Mouse (Mus musculus): ENCODE data around the gene Hexim1. TPM values are rescaled to one million over a fixed set of nuclear protein-coding genes. Genes with fewer than 3 reads are reported as not detected.

The Hexim1 gene
- polyA plus RNA-seq, 2 experiments: 2.4 to 11.4 TPM

DNA sequence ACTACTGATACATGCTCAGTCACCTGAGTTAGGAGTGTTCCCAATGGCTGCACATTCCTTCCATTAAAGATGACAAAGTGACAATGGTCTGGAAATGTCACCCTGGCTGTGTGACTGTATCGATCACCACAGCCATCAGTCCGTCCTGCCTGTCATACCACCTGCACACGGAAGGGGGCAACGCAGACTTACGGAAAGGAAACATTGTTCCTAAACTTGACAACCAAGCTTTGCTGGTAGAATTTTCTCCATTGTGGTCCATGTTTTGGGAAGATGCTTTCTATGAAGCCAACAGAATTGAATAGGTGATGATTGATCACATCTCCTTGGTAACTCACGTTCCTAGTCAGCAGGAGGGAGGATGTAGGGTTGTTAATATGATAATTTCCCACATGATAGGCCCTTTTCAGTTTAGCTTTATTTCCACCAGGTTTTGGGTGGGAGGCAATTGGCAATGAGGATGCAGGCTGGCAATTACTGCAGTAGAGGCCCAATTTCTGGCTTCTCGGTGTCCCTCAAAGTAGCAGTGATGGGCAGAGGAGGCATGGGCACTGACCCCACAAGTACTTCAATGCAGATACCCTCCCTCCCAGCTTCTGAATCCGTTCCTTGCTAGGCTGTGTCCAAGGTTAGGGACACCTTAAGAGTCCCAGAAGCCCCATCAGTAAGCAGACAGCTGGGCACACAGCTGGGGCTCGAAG lies 52.8 kb downstream of the Hexim1 start:
- no peaks in the 10 kb centered on the region for H3K9me3 ChIP-seq (ENCODE audit: control insufficient read depth, low read length)
- TF ChIP-seq EP300 (IDR thresholded peaks at IDR 0.05; ENCODE audit: low read depth) (no peak), CTCF (IDR thresholded peaks at IDR 0.05; ENCODE audit: low read depth) (peak; percentile 92)
- DNase-seq (ENCODE audit: low read depth in 3 of 3, low spot score in 3 of 3) (peak in 1 of 3 experiments; percentile 40), ATAC-seq (ENCODE audit: insufficient read depth) (no peak)
- no peaks in the 10 kb centered on the region for H3K36me3 ChIP-seq (replicated peaks; ENCODE audit: control insufficient read depth, insufficient read depth, low read depth)
- no peak overlapping the region for H3K4me3 ChIP-seq (ENCODE audit: insufficient read depth in 1 of 2, low read depth in 2 of 2, low read length in 2 of 2)
- H3K27ac ChIP-seq: no peak overlapping the region
- H3K9ac ChIP-seq (replicated peaks): no peak overlapping the region
- WGBS (ENCODE audit: insufficient replicate concordance): 21% methylated on average over 9 of the region's 9 CpGs
- no peak overlapping the region for H3K4me2 ChIP-seq (ENCODE audit: low read depth)
- H3K27me3 ChIP-seq (ENCODE audit: control insufficient read depth, insufficient read depth, low read length): peaks cover 26% of the 10 kb centered on the region
- H3K4me1 ChIP-seq (replicated peaks; ENCODE audit: control insufficient read depth in 2 of 2, insufficient read depth in 2 of 2, low read length in 1 of 2): peaks cover 0 to 5% of the 10 kb centered on the region in 2 experiments; a peak in 2 of 4 replicates

Other genes with a start within 250 kb of the Hexim1 start
- 51.1 and 51.8 TPM in 2 replicates for gene Eftud2, start 235.2 kb upstream of the Hexim1 start, polyA plus RNA-seq (2012; rRNA removed)
- 88.8 and 116 TPM in 2 replicates for gene Eftud2, start 235.2 kb upstream of the Hexim1 start, polyA plus RNA-seq (2014; fragmentation: Nextera tagmentation; extraction: Ambion mirVana)
- gene Ccdc103, start 235.0 kb upstream of the Hexim1 start, polyA plus RNA-seq (2012; rRNA removed): 0.29 and 0.59 TPM in 2 replicates
- 0.75 and 1.1 TPM in 2 replicates for gene Ccdc103, start 235.0 kb upstream of the Hexim1 start, polyA plus RNA-seq (2014; fragmentation: Nextera tagmentation; extraction: Ambion mirVana)
- not detected in 2 replicates for gene Fam187a, start 231.1 kb upstream of the Hexim1 start, polyA plus RNA-seq (2012; rRNA removed)
- gene Fam187a, start 231.1 kb upstream of the Hexim1 start, polyA plus RNA-seq (2014; fragmentation: Nextera tagmentation; extraction: Ambion mirVana): 0.06 TPM in 1 of 2 replicates, not detected in the other
- 8.2 and 12.6 TPM in 2 replicates for gene Gfap, start 215.3 kb upstream of the Hexim1 start, polyA plus RNA-seq (2012; rRNA removed)
- 9.3 and 10.2 TPM in 2 replicates for gene Gfap, start 215.3 kb upstream of the Hexim1 start, polyA plus RNA-seq (2014; fragmentation: Nextera tagmentation; extraction: Ambion mirVana)
- 19.7 and 21.9 TPM in 2 replicates for gene Kif18b, start 191.1 kb upstream of the Hexim1 start, polyA plus RNA-seq (2012; rRNA removed)
- gene Kif18b, start 191.1 kb upstream of the Hexim1 start, polyA plus RNA-seq (2014; fragmentation: Nextera tagmentation; extraction: Ambion mirVana): 6.3 TPM in 2 replicates
- 0.17 and 0.21 TPM in 2 replicates for gene C1ql1, start 169.5 kb upstream of the Hexim1 start, polyA plus RNA-seq (2012; rRNA removed)
- 0.15 TPM in 1 of 2 replicates, not detected in the other for gene C1ql1, start 169.5 kb upstream of the Hexim1 start, polyA plus RNA-seq (2014; fragmentation: Nextera tagmentation; extraction: Ambion mirVana)
- gene Nmt1, start 88.0 kb upstream of the Hexim1 start, polyA plus RNA-seq (2012; rRNA removed): 18.4 and 22.3 TPM in 2 replicates
- 44.3 and 51.2 TPM in 2 replicates for gene Nmt1, start 88.0 kb upstream of the Hexim1 start, polyA plus RNA-seq (2014; fragmentation: Nextera tagmentation; extraction: Ambion mirVana)
- gene Dcakd, start 87.9 kb upstream of the Hexim1 start, polyA plus RNA-seq (2012; rRNA removed): 25.1 and 27.8 TPM in 2 replicates
- 25.7 and 30.6 TPM in 2 replicates for gene Dcakd, start 87.9 kb upstream of the Hexim1 start, polyA plus RNA-seq (2014; fragmentation: Nextera tagmentation; extraction: Ambion mirVana)
- 0.31 and 0.36 TPM in 2 replicates for gene Plcd3, start 14.6 kb upstream of the Hexim1 start, polyA plus RNA-seq (2012; rRNA removed)
- 0.06 and 0.29 TPM in 2 replicates for gene Plcd3, start 14.6 kb upstream of the Hexim1 start, polyA plus RNA-seq (2014; fragmentation: Nextera tagmentation; extraction: Ambion mirVana)
- 22.2 and 27.3 TPM in 2 replicates for gene Acbd4, start 14.5 kb upstream of the Hexim1 start, polyA plus RNA-seq (2012; rRNA removed)
- 49.7 and 63.2 TPM in 2 replicates for gene Acbd4, start 14.5 kb upstream of the Hexim1 start, polyA plus RNA-seq (2014; fragmentation: Nextera tagmentation; extraction: Ambion mirVana)
- 2.2 and 3.5 TPM in 2 replicates for gene Hexim2, start 16.2 kb downstream of the Hexim1 start, polyA plus RNA-seq (2012; rRNA removed)
- 3.4 and 4.4 TPM in 2 replicates for gene Hexim2, start 16.2 kb downstream of the Hexim1 start, polyA plus RNA-seq (2014; fragmentation: Nextera tagmentation; extraction: Ambion mirVana)
- gene Fmnl1, start 54.9 kb downstream of the Hexim1 start, polyA plus RNA-seq (2012; rRNA removed): 2.3 and 3.5 TPM in 2 replicates
- gene Fmnl1, start 54.9 kb downstream of the Hexim1 start, polyA plus RNA-seq (2014; fragmentation: Nextera tagmentation; extraction: Ambion mirVana): 2.3 and 3.5 TPM in 2 replicates
- not detected in 2 replicates for gene 1700023F06Rik, start 92.3 kb downstream of the Hexim1 start, polyA plus RNA-seq (2012; rRNA removed)
- not detected in 2 replicates for gene 1700023F06Rik, start 92.3 kb downstream of the Hexim1 start, polyA plus RNA-seq (2014; fragmentation: Nextera tagmentation; extraction: Ambion mirVana)
- not detected in 2 replicates for gene Spata32, start 102.2 kb downstream of the Hexim1 start, polyA plus RNA-seq (2012; rRNA removed)
- 0.13 TPM in 1 of 2 replicates, not detected in the other for gene Spata32, start 102.2 kb downstream of the Hexim1 start, polyA plus RNA-seq (2014; fragmentation: Nextera tagmentation; extraction: Ambion mirVana)
- 0.47 and 0.54 TPM in 2 replicates for gene Map3k14, start 151.2 kb downstream of the Hexim1 start, polyA plus RNA-seq (2012; rRNA removed)
- 0.14 and 0.18 TPM in 2 replicates for gene Map3k14, start 151.2 kb downstream of the Hexim1 start, polyA plus RNA-seq (2014; fragmentation: Nextera tagmentation; extraction: Ambion mirVana)
- 2.6 TPM in 2 replicates for gene Arhgap27, start 247.5 kb downstream of the Hexim1 start, polyA plus RNA-seq (2012; rRNA removed)
- 1.4 and 1.5 TPM in 2 replicates for gene Arhgap27, start 247.5 kb downstream of the Hexim1 start, polyA plus RNA-seq (2014; fragmentation: Nextera tagmentation; extraction: Ambion mirVana)

Data from liver, embryonic 14.5 days (tissue).